Mouse (Mus musculus) CH12.LX (cell line): ENCODE measurements around the gene Mecr. TPM values are rescaled to one million over a fixed set of nuclear protein-coding genes. Genes with fewer than 3 reads are reported as not detected.

Experiments used
- DNase-seq: peaks from one replicate; pipeline ENCODE4 v3.0.0-alpha.2; 2013; ENCODE audit errors: extremely low read depth
- H3K27ac ChIP-seq: 2 replicates; pipeline ENCODE4 v1.5.1; 2012; ENCODE audit warnings: low read depth, mild to moderate bottlenecking, control low read depth, moderate library complexity; ENCODE audit not compliant: insufficient read depth
- H3K27me3 ChIP-seq: replicated peaks from 2 replicates; pipeline ENCODE3; 2012; ENCODE audit warnings: inconsistent platforms
- H3K36me3 ChIP-seq, 2 experiments: replicated peaks in 1 of 2; 2 replicates each; pipeline versions ENCODE3 to v1.6.1; 2012; ENCODE audit warnings: inconsistent platforms in 1 of 2, low read length in 1 of 2, mild to moderate bottlenecking in 1 of 2, mixed read lengths in 1 of 2, moderate library complexity in 1 of 2; ENCODE audit not compliant: control insufficient read depth in 1 of 2, insufficient read depth in 1 of 2
- H3K4me1 ChIP-seq, 2 experiments: 2 replicates each; pipeline ENCODE4 v1.6.1; 2012; ENCODE audit warnings: inconsistent platforms in 1 of 2, moderate library complexity in 1 of 2; ENCODE audit not compliant: insufficient read depth in 2 of 2, control insufficient read depth in 1 of 2
- H3K4me2 ChIP-seq: 2 replicates; pipeline ENCODE4 v1.6.1; 2012; ENCODE audit warnings: low read depth, mild to moderate bottlenecking, control low read depth; ENCODE audit not compliant: poor library complexity, insufficient read depth, severe bottlenecking
- H3K4me3 ChIP-seq, 3 experiments: fragments of 150-350 bp in 1 of 3; sonication (generic) in 1 of 3; replicated peaks in 1 of 3; 2 replicates each; pipeline versions ENCODE3 to v1.5.1; 2011 to 2012; ENCODE audit warnings: low read depth in 2 of 3, low read length in 2 of 3, mild to moderate bottlenecking in 2 of 3, moderate library complexity in 2 of 3, control low read depth in 1 of 3, improper control_type of control experiment in 1 of 3, inconsistent platforms in 1 of 3, mixed read lengths in 1 of 3; ENCODE audit not compliant: poor library complexity in 1 of 3
- H3K79me2 ChIP-seq: replicated peaks from 2 replicates; pipeline ENCODE4 v1.6.1; 2012; ENCODE audit warnings: mild to moderate bottlenecking, moderate library complexity; ENCODE audit not compliant: control insufficient read depth, poor library complexity, insufficient read depth, severe bottlenecking; ENCODE audit errors: extremely low read depth
- H3K9ac ChIP-seq: 2 replicates; pipeline ENCODE4 v1.6.1; 2012; ENCODE audit warnings: low read depth, mild to moderate bottlenecking, control low read depth, moderate library complexity; ENCODE audit not compliant: insufficient read depth
- H3K9me3 ChIP-seq: replicated peaks from 2 replicates; pipeline ENCODE3; 2012; ENCODE audit warnings: low read length, inconsistent platforms, mixed read lengths
- EP300 ChIP-seq: IDR thresholded peaks from 2 replicates; pipeline ENCODE4 v1.6.1; 2011; ENCODE audit warnings: low read length, improper control_type of control experiment
- ETS1 ChIP-seq: conservative IDR thresholded peaks from 2 replicates; pipeline ENCODE4 v1.6.1; 2012; ENCODE audit warnings: low read depth, mild to moderate bottlenecking, inconsistent platforms, low read length, improper control_type of control experiment, moderate library complexity
- HCFC1 ChIP-seq: IDR thresholded peaks from 2 replicates; pipeline ENCODE4 v1.6.1; 2012; ENCODE audit warnings: low read depth, mild to moderate bottlenecking, inconsistent platforms, low read length, improper control_type of control experiment
- IRF4 ChIP-seq: IDR thresholded peaks from 2 replicates; pipeline ENCODE4 v1.6.1; 2014; ENCODE audit warnings: low read depth, mild to moderate bottlenecking, inconsistent platforms, low read length, improper control_type of control experiment
- JUND ChIP-seq: conservative IDR thresholded peaks from 2 replicates; pipeline ENCODE4 v1.6.1; 2011; ENCODE audit warnings: low read depth, low read length, improper control_type of control experiment
- MAFK ChIP-seq: IDR thresholded peaks from 2 replicates; pipeline ENCODE4 v1.6.1; 2011; ENCODE audit warnings: low read length, improper control_type of control experiment; ENCODE audit not compliant: insufficient replicate concordance
- MAX ChIP-seq: IDR thresholded peaks from 2 replicates; pipeline ENCODE4 v1.6.1; 2011; ENCODE audit warnings: low read length, improper control_type of control experiment
- MEF2A ChIP-seq: IDR thresholded peaks from 2 replicates; pipeline ENCODE4 v1.6.1; 2014; ENCODE audit warnings: low read depth, mild to moderate bottlenecking, inconsistent platforms, low read length, improper control_type of control experiment, borderline replicate concordance
- MXI1 ChIP-seq: IDR thresholded peaks from 2 replicates; pipeline ENCODE4 v1.6.1; 2011; ENCODE audit warnings: mild to moderate bottlenecking, low read depth, low read length, improper control_type of control experiment
- RCOR1 ChIP-seq: conservative IDR thresholded peaks from 2 replicates; pipeline ENCODE4 v1.6.1; 2012; ENCODE audit warnings: low read depth, mild to moderate bottlenecking, inconsistent platforms, low read length, improper control_type of control experiment
- SIN3A ChIP-seq: IDR thresholded peaks from 2 replicates; pipeline ENCODE4 v1.6.1; 2012; ENCODE audit warnings: low read length, improper control_type of control experiment, inconsistent platforms
- TBP ChIP-seq: conservative IDR thresholded peaks from 2 replicates; pipeline ENCODE4 v1.6.1; 2011; ENCODE audit warnings: low read depth, low read length, improper control_type of control experiment
- TCF12 ChIP-seq: IDR thresholded peaks from 2 replicates; pipeline ENCODE4 v1.6.1; 2014; ENCODE audit warnings: low read depth, mild to moderate bottlenecking, inconsistent platforms, low read length, improper control_type of control experiment
- UBTF ChIP-seq: IDR thresholded peaks from 2 replicates; pipeline ENCODE4 v1.6.1; 2012; ENCODE audit warnings: low read depth, mild to moderate bottlenecking, inconsistent platforms, low read length, improper control_type of control experiment, moderate library complexity
- USF1 ChIP-seq: IDR thresholded peaks from 2 replicates; pipeline ENCODE4 v1.6.1; 2014; ENCODE audit warnings: low read depth, mild to moderate bottlenecking, inconsistent platforms, low read length, improper control_type of control experiment
- USF2 ChIP-seq: conservative IDR thresholded peaks from 2 replicates; pipeline ENCODE4 v1.6.1; 2011; ENCODE audit warnings: low read depth, low read length, improper control_type of control experiment
- ZC3H11A ChIP-seq: IDR thresholded peaks from 2 replicates; pipeline ENCODE4 v1.6.1; 2012; ENCODE audit warnings: low read depth, mild to moderate bottlenecking, inconsistent platforms, low read length, improper control_type of control experiment
- ZKSCAN1 ChIP-seq: IDR thresholded peaks from 2 replicates; pipeline ENCODE4 v1.6.1; 2012; ENCODE audit warnings: low read depth, inconsistent platforms, low read length, improper control_type of control experiment, borderline replicate concordance
- ZMIZ1 ChIP-seq: IDR thresholded peaks from 2 replicates; pipeline ENCODE4 v1.6.1; 2012; ENCODE audit warnings: low read depth, mild to moderate bottlenecking, inconsistent platforms, low read length, improper control_type of control experiment
- ZNF384 ChIP-seq: IDR thresholded peaks from 2 replicates; pipeline ENCODE4 v1.6.1; 2012; ENCODE audit warnings: low read depth, low read length, improper control_type of control experiment, inconsistent platforms
- dilution Hi-C: fragments of 300-500 bp; cut with MboI; formaldehyde crosslinking; loops from 2 replicates; pipeline ENCODE4 v1.14.3; 2020; ENCODE audit warnings: low sequenced_read_pairs; ENCODE audit not compliant: extremely low pct_unique_long_range_greater_than_20kb, extremely low pct_ligation_motif_present
- in situ Hi-C: fragments of 300-500 bp; cut with MboI; formaldehyde crosslinking; loops from 3 replicates; pipeline ENCODE4 v1.14.3; 2019; ENCODE audit warnings: low sequenced_read_pairs, low pct_ligation_motif_present, low pct_unique_long_range_greater_than_20kb, mixed read lengths
- polyA plus RNA-seq: library from polyadenylated mRNA; unstranded; fragments of >175 nt; gene quantifications from 2 replicates; pipeline ENCODE4 v1.2.1, GENCODE M21; 2012; ENCODE audit warnings: low read depth; ENCODE audit not compliant: insufficient read length
- total RNA-seq, 2 experiments: library from RNA; depleted of rRNA; stranded (reverse); fragments of 300-350 nt in 1 of 2; fragments of >200 nt in 1 of 2; gene quantifications; 2 replicates each; pipeline ENCODE4 v1.2.3; 2012 to 2014

Mecr gene
- total and polyA plus RNA-seq, 3 experiments = 43.0 to 77.3 (median 54.6) TPM

DNA sequence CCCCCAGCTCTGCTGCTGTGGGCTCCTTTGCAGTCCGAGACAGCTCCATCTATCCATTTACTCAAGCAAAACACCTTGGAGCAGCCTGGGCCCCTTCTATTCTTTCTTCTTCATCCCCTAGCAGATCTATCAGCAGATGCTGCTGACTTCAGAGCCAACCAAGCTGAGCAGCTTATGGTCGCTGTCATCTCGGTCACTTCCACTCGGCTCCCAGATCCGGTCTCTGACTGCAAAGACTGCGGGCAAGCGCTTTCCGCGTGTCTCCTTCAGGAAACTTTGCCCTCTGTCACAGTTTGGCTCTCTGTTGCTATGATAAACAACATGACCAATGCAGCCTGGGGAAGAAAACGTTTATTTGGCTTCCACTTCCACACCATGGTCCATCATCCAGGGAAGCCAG, 28.4 kb upstream of the Mecr start:
- no peak for DNase-seq
- no peak overlapping the region for H3K4me3 ChIP-seq
- no peak overlapping the region for H3K27ac ChIP-seq
- no peaks in the 10 kb centered on the region for H3K79me2 ChIP-seq
- peaks cover 86% of the 10 kb centered on the region for H3K27me3 ChIP-seq
- dilution Hi-C loops = no loop called here
- in situ Hi-C loops = no loop called here
- no peak overlapping the region for H3K9ac ChIP-seq
- H3K36me3 ChIP-seq = no peaks in the 10 kb centered on the region
- peaks cover 0 to 2% of the 10 kb centered on the region in 2 experiments; a peak in 1 of 4 replicates for H3K4me1 ChIP-seq
- no peaks in the 10 kb centered on the region for H3K9me3 ChIP-seq
- H3K4me2 ChIP-seq = no peak overlapping the region
- TF ChIP-seq MAX (no peak), HCFC1 (no peak), USF1 (no peak), ZKSCAN1 (no peak), SIN3A (no peak), USF2 (no peak), MEF2A (no peak), ZC3H11A (no peak), EP300 (no peak), MXI1 (no peak), RCOR1 (no peak), ZNF384 (no peak), ETS1 (no peak), TCF12 (no peak), JUND (no peak)

DNA sequence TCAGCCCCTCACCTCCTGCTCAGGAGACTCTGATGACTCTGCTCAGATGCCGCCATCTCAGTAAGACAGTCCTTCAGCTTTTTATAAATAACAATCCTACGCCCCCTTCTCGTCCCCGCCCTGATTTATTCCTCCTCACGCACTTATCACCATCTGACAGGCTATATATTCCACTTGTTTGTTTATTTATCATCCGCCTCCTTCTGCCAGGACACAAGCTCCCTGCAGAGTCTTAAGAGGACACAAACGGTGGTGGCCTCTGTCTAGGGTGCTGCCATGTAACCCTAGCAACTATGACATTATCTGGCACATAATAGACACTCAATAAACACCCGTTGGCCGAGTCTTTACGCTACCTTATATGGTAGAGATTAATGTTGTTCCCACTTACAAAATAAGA, 27.5 kb upstream of the Mecr start:
- Histone ChIP-seq H3K27ac (no peak overlapping the region), H3K9ac (no peak overlapping the region), H3K4me2 (no peak overlapping the region), H3K4me1 (no peaks in the 10 kb centered on the region), H3K4me3 (no peak overlapping the region), H3K9me3 (no peaks in the 10 kb centered on the region), H3K79me2 (no peaks in the 10 kb centered on the region), H3K27me3 (peaks cover 88% of the 10 kb centered on the region), H3K36me3 (no peaks in the 10 kb centered on the region)
- DNase-seq = no peak
- no peak for TF ChIP-seq UBTF
- TF ChIP-seq MAFK = no peak
- no peak for TF ChIP-seq IRF4
- TF ChIP-seq TBP = no peak
- no peak for TF ChIP-seq USF2
- no peak for TF ChIP-seq ZMIZ1
- no peak for TF ChIP-seq ZC3H11A
- in situ Hi-C loops (no loop called here), dilution Hi-C loops (no loop called here)
